Mouse (Mus musculus) v-Abl transformed pro-B cells (cell line): Measurements from ENCODE around the gene Wdr18.

ENCODE experiments used
- in situ Hi-C, 2 experiments: fragments of 400-800 bp; cut with MboI; formaldehyde crosslinking; loops; one replicate each; pipeline ENCODE4 v1.15.1; 2025; ENCODE audit not compliant: unreplicated experiment in 2 of 2

The Wdr18 gene

DNA sequence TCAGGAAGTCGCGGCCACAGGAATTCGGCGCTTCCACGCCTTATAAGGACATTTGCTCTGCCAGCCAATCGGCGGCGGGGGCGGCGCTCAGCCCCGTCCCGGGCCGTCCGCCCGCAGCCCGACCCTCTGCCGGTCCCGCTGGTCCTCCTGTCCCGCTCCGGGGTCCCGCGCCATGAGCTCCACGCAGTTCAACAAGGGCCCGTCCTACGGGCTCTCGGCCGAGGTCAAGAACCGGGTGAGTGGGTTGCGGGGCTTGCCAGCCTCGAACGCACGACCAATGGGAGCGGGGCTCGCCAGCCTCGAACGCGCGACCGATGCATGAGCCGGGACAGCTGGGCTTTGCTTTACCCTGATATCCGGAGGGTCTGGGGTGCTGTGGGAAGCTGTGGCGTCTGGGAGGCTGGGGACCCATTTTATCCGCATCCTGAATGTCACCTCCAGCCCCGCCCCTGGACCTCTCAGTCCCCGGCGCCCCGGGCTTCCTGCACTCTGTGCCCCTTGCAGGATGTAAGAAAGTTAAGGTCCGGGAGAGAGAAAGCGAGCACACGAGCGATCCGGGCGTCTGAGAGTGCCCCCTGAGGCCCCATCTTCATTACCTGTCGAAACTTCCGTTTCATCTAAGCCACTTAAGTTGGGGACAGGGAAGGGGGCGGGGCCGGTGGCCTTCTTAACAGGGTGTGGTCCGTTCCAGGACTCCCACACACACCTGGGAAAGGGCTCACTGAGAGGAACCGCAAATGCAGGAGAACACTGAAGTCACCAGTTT is 28.7 kb downstream of the Wdr18 start, which contains the start of gene Cnn2:
Cnn2 (plus strand) TSS at position 79 of the 766 bp plus-strand sequence.
- in situ Hi-C loops, result loop anchor here (5.0 to 10.0 kb wide), 4 partner anchors 44 to 126 kb away; partner anchors contain the start of gene Stk11 (in 1 of the 2)

DNA sequence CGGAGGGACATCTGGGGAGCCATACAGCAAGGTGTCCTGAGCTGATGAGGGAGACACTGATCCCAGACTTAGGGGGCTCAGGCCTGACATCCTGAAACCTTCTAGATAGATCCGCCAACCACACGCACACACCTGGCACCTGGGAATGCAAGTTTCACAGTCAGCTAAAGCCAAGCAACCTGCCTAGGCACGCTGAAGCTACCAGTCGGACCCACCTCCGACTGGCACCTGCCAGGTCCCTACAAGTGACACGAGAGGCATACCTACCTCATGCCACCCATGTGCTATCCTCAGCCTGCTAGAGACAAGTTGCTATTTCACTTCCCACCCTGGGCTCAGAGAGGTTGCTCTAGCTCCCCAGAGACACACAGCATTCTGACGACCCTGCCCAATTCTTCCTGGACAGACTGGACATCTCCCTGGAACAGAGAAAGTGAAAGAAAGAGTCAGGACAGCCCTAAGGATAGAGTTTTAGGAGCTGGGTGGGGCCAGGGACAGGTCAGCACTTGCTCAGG is 29.4 kb downstream of the Wdr18 start:
- in situ Hi-C loops, result loop anchor here (5.0 to 10.0 kb wide), 4 partner anchors 43 to 125 kb away; partner anchors contain the start of gene Stk11 (in 1 of the 2)

DNA sequence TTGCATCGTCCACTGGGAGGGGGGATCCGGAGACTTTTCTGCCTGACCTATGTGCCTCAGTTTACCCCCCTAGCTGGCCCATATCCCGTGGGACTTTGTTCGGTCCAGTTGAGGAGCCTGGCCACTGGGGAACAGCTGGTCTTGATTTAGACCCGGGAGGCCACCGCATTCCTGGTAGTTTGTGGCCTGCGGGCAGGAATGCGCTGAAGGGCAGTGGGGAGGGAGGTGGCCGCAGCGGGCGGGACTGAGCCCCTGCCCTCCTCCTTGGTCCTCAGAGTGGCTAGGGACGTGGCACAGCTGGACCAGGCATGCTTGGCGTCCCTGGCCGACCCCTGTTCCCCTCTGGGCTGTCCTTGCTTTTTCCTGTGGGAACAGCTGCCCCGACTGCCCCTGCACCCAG is 29.9 kb downstream of the Wdr18 start:
- in situ Hi-C loops, result loop anchor here (5.0 to 10.0 kb wide), 4 partner anchors 42 to 125 kb away; partner anchors contain the start of gene Stk11 (in 1 of the 2)

DNA sequence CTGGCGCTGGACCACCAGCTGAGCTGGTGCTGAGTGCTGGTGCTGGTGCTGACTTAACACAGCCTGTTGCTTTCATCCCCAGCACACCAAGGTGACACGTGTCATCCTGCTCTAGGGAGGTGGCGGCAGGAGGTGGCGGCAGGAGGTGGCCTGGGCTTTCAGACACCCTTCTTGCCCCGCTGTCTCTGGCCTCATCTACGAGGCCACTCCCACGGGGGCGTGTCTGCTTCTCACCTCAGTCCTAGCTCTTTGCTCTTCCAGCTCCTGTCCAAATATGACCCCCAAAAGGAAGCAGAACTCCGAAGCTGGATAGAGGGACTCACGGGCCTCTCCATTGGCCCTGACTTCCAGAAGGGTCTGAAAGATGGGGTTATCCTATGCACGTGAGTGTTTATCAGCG is 31.1 kb downstream of the Wdr18 start:
- in situ Hi-C loops, result no loop called here

DNA sequence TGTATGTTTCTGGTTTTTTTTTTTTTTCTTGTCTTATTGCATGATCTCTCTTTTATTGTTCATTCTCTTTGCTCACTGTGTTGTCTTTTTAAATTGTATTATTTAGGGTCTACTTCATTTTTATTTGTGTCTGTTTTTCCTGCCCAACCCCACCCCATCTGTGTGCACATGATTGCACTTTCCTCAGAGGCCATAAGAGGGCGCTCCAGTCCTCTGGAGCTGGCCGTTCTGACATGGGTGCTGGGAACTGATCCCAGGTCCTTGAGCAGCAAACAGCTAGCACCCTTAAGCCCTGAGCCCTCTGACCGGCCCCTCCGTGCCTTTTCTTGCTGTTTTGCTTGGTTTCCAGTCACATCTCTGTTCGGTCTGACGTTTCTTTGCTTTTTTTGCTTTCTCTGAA is 31.6 kb downstream of the Wdr18 start:
- in situ Hi-C loops, result no loop called here

DNA sequence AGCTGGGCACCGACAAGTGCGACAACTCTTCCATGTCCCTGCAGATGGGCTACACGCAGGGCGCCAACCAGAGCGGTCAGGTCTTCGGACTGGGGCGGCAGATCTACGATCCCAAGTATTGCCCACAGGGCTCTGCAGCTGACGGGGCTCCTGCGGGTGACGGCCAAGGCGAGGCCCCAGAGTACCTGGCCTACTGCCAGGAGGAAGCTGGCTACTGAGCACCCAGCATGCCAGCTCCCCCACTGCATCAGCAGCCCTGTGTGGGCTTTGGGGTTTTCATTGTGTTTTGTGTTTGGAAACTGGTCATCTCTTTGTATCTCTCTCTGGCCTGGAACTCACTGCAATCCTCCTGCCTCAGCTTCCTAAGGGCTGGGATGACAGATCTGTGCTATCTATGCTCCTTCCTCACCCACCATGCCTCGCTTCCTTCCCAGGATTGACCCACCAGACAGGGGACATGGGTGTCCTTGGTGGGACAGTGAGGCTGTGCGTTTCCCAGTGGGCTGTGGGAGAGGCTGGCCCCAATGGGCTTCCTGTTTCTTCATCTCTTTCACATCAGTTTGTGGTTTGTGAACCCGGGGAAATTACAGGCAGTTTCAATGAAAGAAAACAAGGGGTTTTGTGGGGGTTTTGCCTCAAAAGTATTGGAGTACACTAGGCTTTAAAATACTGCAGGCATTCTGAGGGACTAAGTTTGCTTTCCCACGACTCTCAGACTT is 34.6 kb downstream of the Wdr18 start:
- in situ Hi-C loops, result no loop called here

DNA sequence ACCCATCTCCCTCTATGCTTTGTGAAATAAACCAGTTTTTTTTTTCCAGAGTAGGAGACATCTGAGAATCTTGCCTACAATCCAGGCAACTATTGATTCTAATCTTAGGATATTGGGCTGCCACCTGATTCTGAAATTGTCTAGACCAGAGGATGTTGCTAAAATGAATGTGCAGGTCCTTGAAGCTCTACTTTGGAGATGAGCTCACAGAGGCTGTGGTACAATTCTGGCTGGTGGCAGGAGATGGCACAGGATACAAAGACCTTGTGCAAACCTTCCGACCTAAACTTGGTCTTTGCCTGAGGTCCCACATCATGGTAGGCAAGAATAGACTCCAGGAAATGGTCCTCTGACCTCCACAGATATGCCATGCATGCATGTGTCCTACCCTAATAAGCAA is 35.7 kb downstream of the Wdr18 start:
- in situ Hi-C loops, result no loop called here

DNA sequence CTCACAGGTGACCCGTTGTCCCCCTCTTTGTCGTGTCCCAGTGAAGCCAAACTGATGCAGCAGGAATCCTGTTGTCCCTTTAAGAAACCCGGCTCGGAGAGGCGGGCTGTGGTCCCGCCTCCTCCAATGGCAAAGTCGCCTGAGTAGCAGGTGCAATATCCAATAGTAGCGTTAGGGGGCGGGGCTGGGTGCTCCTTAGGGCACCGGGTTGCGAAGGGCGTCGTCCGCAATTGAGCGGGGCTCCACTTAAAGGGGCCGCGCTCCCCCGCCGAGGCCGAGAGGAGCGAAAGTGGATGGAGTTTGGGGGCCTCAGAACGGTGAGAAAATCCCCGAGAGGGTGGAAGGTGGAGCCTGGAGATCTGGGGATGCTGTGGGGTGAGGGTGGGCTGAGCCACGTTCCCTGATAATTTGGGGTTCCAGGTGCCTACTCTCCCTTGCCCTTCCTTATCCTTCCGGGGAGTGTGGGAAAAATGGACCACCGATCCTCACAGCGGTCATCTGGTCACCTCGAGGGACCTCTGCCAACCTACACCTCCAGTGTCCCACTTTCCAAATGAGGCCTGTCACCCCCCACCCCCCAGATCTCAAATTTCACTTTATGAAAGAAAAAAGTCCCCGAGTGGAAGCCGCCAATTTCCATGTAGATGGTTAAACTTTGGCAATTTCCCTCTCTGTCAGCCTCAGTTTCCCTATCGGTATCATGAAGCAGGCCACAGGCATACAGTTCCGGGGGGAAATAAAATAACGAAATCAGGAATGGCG is 36.5 kb downstream of the Wdr18 start, which contains the start of gene Abca7:
Abca7 (plus strand) TSS at position 223 of the 762 bp plus-strand sequence.
- in situ Hi-C loops, result no loop called here

DNA sequence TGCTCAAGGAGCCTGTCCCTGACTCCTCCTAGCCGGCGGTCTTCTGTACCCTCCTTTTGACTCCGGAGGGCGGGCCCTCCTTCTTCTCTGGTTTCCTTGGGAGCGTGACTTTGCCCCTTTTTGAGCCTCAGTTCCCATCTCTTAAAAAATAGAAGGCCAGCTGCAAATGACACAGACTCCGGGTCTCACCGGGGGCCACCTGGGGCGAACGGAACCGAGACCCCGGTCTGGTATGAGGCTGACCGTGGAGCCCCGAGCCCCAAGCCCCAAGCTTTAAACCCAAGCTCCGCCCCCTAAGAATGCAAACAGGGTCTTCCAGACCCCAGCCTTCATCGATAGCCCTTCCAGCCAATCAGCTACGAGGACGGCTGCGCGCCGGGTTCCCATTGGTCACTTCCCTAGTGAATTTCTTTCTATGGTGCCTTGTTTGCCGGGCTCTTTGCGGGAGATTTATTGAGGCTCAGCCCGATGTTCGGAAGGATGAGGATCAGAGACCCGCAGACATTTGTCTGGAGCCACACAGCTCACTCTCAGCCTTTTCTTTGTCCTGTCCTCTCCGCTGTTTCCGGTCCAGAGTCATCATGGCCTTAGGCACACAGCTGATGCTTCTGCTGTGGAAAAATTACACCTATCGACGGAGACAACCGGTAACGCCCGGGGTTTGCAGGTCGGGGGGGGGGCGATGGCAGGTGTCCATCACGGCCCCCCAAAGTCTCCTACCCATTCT is 37.2 kb downstream of the Wdr18 start:
- in situ Hi-C loops, result no loop called here

DNA sequence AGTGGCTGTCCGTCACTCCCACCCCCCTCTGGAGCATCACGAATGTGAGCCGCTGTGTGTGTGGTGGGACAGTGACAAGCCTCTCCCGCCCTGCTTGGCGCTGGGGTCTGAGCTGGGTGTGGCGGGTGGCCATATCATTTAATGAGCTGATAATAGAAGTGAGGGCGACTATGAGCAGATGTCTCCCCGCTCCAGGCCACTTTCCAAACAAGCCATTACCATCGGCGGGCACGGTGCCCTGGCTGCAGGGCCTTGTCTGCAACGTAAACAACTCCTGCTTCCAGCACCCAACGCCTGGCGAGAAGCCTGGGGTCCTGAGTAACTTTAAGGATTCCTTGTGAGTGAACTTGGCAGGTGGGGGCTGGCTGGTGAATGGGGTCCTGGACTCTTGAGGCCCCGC is 37.9 kb downstream of the Wdr18 start:
- in situ Hi-C loops, result no loop called here

DNA sequence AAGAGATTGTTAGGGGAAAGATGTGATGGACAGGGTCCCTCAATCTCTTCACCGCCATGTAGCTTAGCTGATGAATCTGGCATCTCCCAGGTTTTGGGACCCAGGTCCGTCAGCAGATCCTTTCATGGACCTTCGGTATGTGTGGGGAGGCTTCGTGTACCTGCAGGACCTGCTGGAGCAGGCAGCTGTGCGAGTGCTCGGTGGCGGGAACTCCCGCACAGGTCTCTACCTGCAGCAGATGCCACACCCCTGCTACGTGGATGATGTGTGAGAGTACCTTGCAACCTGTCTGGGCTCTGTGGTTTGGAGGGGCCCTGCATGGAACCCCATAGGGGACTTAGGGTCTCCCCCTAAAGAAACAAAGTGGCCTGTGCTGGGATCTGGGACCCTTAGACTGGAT is 42.0 kb downstream of the Wdr18 start:
- in situ Hi-C loops, result no loop called here

DNA sequence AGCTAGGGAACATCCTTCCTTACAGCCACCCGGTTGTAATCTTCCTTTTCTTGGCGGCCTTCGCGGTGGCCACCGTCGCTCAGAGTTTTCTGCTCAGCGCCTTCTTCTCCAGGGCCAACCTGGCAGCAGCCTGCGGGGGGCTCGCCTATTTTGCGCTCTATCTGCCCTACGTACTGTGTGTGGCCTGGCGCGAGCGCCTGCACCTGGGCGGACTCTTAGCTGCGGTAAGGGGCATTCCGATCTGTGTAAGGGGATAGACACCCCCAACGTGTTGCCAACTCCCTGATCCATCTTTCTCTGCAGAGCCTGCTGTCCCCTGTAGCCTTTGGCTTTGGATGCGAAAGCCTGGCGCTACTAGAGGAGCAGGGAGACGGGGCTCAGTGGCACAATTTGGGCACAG is 42.9 kb downstream of the Wdr18 start:
- in situ Hi-C loops, result no loop called here

DNA sequence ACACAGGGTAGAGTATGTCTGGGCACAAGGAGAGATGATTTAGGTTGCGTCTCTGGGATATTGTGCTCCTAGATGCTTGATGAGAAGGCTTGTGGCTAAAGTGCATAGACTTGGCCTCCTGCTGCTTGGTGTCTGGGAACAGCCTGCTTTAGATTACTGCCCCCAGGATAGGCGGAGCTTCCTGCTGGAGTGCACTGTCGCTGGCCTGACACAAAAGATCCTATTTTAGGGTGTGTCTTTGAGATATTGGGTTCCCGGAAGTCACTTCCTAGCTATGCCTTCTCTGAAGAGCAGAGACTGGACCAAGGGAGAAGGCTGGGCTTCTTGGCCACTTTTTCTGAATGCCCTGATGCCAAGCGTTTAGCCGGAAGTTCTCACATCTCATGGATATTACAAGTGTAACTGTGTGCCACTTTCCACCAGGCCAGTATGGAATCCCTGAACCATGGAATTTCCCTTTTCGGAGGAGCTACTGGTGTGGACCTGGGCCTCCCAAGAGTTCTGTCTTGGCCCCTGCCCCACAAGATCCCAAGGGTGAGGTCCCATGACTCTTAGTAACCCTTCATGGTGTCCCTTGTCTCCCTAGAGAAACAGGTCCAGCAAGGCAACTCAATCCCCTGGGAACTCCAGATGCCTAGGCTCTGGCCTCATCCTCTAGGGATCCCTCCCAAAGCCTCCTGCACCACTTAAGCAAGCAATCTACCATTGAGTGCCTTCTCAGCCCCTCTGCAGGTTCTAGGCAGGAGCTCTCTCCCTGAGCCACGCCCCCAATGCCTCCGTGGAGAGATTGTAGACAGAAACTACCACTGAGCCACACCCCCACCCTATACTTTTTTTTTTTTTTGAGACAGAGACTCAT is 43.7 kb downstream of the Wdr18 start:
- in situ Hi-C loops, result no loop called here

DNA sequence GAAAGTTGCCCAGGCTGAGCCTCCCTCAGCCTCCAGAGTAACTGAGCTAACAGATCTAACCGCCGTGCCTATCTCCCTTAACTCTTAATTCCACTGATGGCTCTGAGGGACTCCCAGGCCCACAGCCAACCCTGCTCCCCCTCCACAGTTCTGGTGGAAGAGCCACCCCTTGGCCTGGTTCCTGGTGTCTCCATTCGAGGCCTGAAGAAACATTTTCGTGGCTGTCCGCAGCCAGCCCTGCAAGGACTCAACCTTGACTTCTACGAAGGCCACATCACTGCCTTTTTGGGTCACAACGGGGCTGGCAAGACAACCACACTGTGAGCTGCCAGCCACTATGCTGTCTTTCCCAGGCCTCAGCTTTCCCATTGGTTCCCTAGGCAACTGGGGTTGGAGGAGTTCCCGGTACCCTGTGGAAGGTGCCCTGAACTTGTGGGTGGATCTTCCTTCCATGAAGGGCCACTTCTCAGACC is 44.3 kb downstream of the Wdr18 start:
- in situ Hi-C loops, result no loop called here

DNA sequence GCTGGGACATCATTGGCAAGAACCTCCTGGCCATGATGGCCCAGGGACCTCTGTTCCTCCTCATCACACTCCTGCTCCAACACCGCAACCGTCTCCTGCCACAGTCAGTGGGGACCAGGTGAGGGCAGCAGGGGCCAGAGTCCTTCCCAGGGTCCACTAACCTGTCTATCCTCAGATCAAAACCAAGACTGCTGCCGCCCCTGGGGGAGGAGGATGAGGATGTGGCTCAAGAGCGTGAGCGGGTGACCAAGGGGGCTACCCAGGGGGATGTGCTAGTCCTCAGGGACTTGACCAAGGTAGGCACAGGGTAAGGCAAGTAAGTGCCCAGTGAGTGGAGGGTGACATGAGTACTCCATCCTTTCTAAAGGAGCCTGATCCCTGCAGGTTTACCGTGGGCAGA is 51.8 kb downstream of the Wdr18 start:
- in situ Hi-C loops, result no loop called here

DNA sequence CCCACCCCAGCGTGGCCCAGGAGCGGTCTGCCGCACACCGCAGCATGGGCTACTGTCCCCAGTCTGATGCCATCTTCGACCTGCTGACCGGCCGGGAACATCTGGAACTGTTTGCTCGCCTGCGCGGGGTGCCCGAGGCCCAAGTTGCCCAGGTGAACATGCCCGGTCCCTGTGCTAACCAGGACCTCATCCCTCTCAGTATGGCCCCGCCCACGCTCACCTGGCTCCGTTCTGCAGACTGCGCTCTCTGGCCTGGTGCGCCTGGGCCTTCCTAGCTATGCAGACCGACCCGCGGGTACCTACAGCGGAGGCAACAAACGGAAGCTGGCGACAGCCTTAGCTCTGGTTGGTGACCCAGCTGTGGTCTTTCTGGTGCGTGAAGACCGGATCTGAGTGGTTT is 53.7 kb downstream of the Wdr18 start:
- in situ Hi-C loops, result no loop called here

DNA sequence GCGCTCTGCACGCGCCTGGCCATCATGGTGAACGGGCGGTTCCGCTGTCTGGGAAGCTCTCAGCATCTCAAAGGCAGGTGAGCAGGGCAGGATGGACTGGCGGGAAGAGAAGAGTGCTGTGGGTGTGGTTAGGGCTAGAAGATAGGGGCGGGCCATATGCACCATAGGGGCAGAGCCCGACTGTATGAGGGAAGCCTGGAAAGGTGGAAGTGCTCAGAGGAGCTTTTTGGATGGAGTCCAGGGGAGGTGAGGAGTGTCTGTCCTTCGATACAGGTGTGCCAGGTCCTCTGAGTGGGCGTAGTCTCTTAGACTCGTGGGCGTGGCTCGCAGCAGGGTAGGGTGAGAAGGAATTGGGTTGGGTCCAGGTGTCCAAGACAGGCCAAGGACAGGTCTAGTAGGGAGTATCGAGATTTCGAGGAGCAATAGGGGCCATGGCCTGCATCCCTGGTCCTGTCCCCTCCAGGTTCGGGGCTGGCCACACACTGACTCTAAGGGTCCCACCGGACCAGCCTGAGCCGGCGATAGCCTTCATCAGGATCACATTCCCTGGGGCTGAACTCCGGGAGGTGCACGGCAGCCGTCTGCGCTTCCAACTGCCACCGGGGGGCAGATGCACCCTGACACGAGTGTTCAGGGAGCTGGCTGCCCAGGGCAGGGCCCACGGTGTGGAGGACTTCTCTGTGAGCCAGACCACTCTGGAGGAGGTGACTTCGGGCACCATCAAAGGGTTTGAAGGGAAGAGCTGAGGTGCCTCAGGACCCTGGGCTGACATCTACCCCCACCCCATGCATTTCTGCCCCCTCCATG is 54.7 kb downstream of the Wdr18 start:
- in situ Hi-C loops, result no loop called here

DNA sequence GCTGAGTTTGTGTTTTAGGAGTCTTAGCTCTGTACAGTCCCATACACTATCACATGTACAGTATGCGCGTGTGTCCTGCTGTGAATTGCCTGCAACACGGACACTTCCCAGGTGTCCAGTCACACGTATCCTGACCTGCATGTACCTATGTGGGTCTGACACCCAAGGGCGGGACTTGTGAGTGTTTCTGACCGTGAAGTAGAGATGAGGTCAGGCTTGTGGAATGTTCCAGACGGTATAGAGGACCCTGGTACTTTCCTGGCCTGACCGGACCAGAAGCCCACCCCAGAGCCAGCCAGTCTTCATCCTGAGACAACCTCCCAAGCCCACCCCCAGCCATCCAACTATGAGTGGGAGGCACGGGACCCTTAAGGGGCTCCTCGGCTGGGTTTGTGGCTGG is 55.6 kb downstream of the Wdr18 start:
- in situ Hi-C loops, result no loop called here
